Mouse (Mus musculus): ENCODE results near the gene Fam83e.

GRCm38 (mm10) chr7:45725151-45725550 lies 4.1 kb downstream of the Fam83e start:
- no peak for TF ChIP-seq CTCF (IDR thresholded peaks at IDR 0.05; ENCODE audit: low read depth, low read length)
- no peak for TF ChIP-seq EP300 (IDR thresholded peaks at IDR 0.05; ENCODE audit: insufficient read depth, low read depth, low read length)
- no peak for TF ChIP-seq POLR2A (IDR thresholded peaks at IDR 0.05; ENCODE audit: insufficient read depth, low read length)
